Mouse (Mus musculus) kidney, postnatal 25 days (tissue): ENCODE results near the gene Trp53rka.
"Not testable (repeated sequence)": the region's sequence is repeated elsewhere in the genome, so short reads cannot be mapped to it uniquely, and the experiment has no call there.

Experiments
- DNase-seq, 2 experiments: peaks; one replicate each; pipeline ENCODE4 v3.0.0; 2021; ENCODE audit warnings: mixed read lengths in 2 of 2

Gene Trp53rka

GRCm38 (mm10) chr2:165492648-165493553, at the start of gene Trp53rka:
Gene Trp53rka (minus strand): TSS chr2:165493324.
- peak; percentile 82 to 92 for DNase-seq

GRCm38 (mm10) chr2:165540975-165541374, 47.9 kb upstream of the Trp53rka start:
- no peak for DNase-seq

GRCm38 (mm10) chr2:165533789-165534188, 40.7 kb upstream of the Trp53rka start:
- DNase-seq = no peak

- DNase-seq = peak in 1 of 2 experiments; percentile 22
Measured at GRCm38 (mm10) chr2:165529106-165529505, 36.0 kb upstream of the Trp53rka start.

GRCm38 (mm10) chr2:165525609-165526008, 32.5 kb upstream of the Trp53rka start:
- DNase-seq = peak in 1 of 2 experiments; percentile 21

GRCm38 (mm10) chr2:165515178-165515728, 22.1 kb upstream of the Trp53rka start:
- DNase-seq = peak in 1 of 2 experiments; percentile 42

- peak; percentile 82 to 87 for DNase-seq
Measured at GRCm38 (mm10) chr2:165512870-165513600, 19.9 kb upstream of the Trp53rka start.

GRCm38 (mm10) chr2:165512426-165512825, 19.3 kb upstream of the Trp53rka start:
- no peak for DNase-seq

GRCm38 (mm10) chr2:165511530-165511929, 18.4 kb upstream of the Trp53rka start:
- DNase-seq = not testable (repeated sequence)

GRCm38 (mm10) chr2:165510914-165511458, 17.9 kb upstream of the Trp53rka start:
- DNase-seq = not testable (repeated sequence)

GRCm38 (mm10) chr2:165510466-165510865, 17.3 kb upstream of the Trp53rka start:
- DNase-seq = no peak

GRCm38 (mm10) chr2:165509686-165510085, 16.6 kb upstream of the Trp53rka start:
- DNase-seq = no peak

GRCm38 (mm10) chr2:165503259-165504203, 10.4 kb upstream of the Trp53rka start, which contains the start of gene Slc2a10:
Gene Slc2a10 (plus strand): TSS chr2:165503787.
- peak; percentile 47 to 68 for DNase-seq

- no peak for DNase-seq
Measured at GRCm38 (mm10) chr2:165498816-165499215, 5.7 kb upstream of the Trp53rka start.

GRCm38 (mm10) chr2:165497706-165498275, 4.7 kb upstream of the Trp53rka start:
- no peak for DNase-seq

GRCm38 (mm10) chr2:165496251-165496650, 3.1 kb upstream of the Trp53rka start:
- DNase-seq = peak; percentile 63 to 70

- no peak for DNase-seq
Measured at GRCm38 (mm10) chr2:165494495-165494894, 1.4 kb upstream of the Trp53rka start.

GRCm38 (mm10) chr2:165493587-165494210, 575 bp upstream of the Trp53rka start:
- no peak for DNase-seq

GRCm38 (mm10) chr2:165486881-165487535, 6.1 kb downstream of the Trp53rka start:
- peak; percentile 67 to 69 for DNase-seq

- no peak for DNase-seq
Measured at GRCm38 (mm10) chr2:165486401-165486800, 6.7 kb downstream of the Trp53rka start.
